Mouse (Mus musculus) liver, embryonic 15.5 days (tissue): ENCODE data around the gene Olfr685. TPM values are rescaled to one million over a fixed set of nuclear protein-coding genes. Genes with fewer than 3 reads are reported as not detected.

Source experiments
- polyA plus RNA-seq: library from polyadenylated mRNA; unstranded; fragments of >200 nt; fragmentation: Nextera tagmentation; extraction: Ambion mirVana; gene quantifications from 2 replicates; pipeline ENCODE4 v1.2.1, GENCODE M21; 2015

Gene Olfr685
- polyA plus RNA-seq, 1 experiment from 2014 or later = not detected

Other genes starting within 250 kb of the Olfr685 start
- gene Olfr670, start 223.4 kb downstream of the Olfr685 start, polyA plus RNA-seq = not detected in 2 replicates
- not detected in 2 replicates for gene Olfr671, start 206.9 kb downstream of the Olfr685 start, polyA plus RNA-seq
- not detected in 2 replicates for gene Olfr672, start 184.0 kb downstream of the Olfr685 start, polyA plus RNA-seq
- not detected in 2 replicates for gene Olfr675, start 157.6 kb downstream of the Olfr685 start, polyA plus RNA-seq
- gene Olfr676, start 153.3 kb downstream of the Olfr685 start, polyA plus RNA-seq = not detected in 2 replicates
- gene Olfr677, start 134.6 kb downstream of the Olfr685 start, polyA plus RNA-seq = not detected in 2 replicates
- not detected in 2 replicates for gene Olfr678, start 121.5 kb downstream of the Olfr685 start, polyA plus RNA-seq
- gene Olfr679, start 104.8 kb downstream of the Olfr685 start, polyA plus RNA-seq = not detected in 2 replicates
- gene Olfr680-ps1, start 93.2 kb downstream of the Olfr685 start, polyA plus RNA-seq = not detected in 2 replicates
- not detected in 2 replicates for gene Olfr681, start 69.2 kb downstream of the Olfr685 start, polyA plus RNA-seq
- gene Olfr683, start 39.0 kb downstream of the Olfr685 start, polyA plus RNA-seq = not detected in 2 replicates
- gene Olfr684, start 22.4 kb downstream of the Olfr685 start, polyA plus RNA-seq = not detected in 2 replicates
- gene Olfr686, start 21.5 kb upstream of the Olfr685 start, polyA plus RNA-seq = not detected in 2 replicates
- gene Olfr688, start 102.1 kb upstream of the Olfr685 start, polyA plus RNA-seq = not detected in 2 replicates
- not detected in 2 replicates for gene Olfr689, start 125.2 kb upstream of the Olfr685 start, polyA plus RNA-seq
- gene Olfr690, start 148.1 kb upstream of the Olfr685 start, polyA plus RNA-seq = not detected in 2 replicates
- not detected in 2 replicates for gene Olfr691, start 156.3 kb upstream of the Olfr685 start, polyA plus RNA-seq
- gene Olfr692, start 182.2 kb upstream of the Olfr685 start, polyA plus RNA-seq = not detected in 2 replicates
- not detected in 2 replicates for gene Gm5901, start 189.0 kb upstream of the Olfr685 start, polyA plus RNA-seq
- gene Fam160a2, start 214.0 kb upstream of the Olfr685 start, polyA plus RNA-seq = 12.6 and 17.6 TPM in 2 replicates
- not detected in 2 replicates for gene Cnga4, start 218.6 kb upstream of the Olfr685 start, polyA plus RNA-seq
- not detected in 2 replicates for gene Cckbr, start 239.7 kb upstream of the Olfr685 start, polyA plus RNA-seq